Mouse (Mus musculus) myocyte (in vitro differentiated cells): ENCODE measurements at regions not wholly inside any gene's neighbourhood (a gene's known extent, or its start where the extent isn't known, plus 50 kb on each side); places are given as distances from the start of the nearest gene placed in this dataset.
"Not testable (repeated sequence)": the region's sequence is repeated elsewhere in the genome, so short reads cannot be mapped to it uniquely, and the experiment has no call there.

ENCODE experiments used
- H3K27me3 ChIP-seq: one replicate; pipeline ENCODE4 v1.6.1; 2011; ENCODE audit not compliant: control insufficient read depth, insufficient read depth, insufficient read length
- H3K36me3 ChIP-seq: one replicate; pipeline ENCODE4 v1.6.1; 2011; ENCODE audit not compliant: control insufficient read depth, insufficient read depth
- H3K4me2 ChIP-seq: one replicate; pipeline ENCODE4 v1.6.1; 2011; ENCODE audit warnings: low read depth, control low read depth
- H3K4me3 ChIP-seq: one replicate; pipeline ENCODE4 v1.5.1; 2011; ENCODE audit warnings: mild to moderate bottlenecking, control low read depth, moderate library complexity
- H3K79me2 ChIP-seq: one replicate; pipeline ENCODE4 v1.6.1; 2011; ENCODE audit not compliant: control insufficient read depth, insufficient read depth
- H3ac ChIP-seq: one replicate; pipeline ENCODE4 v1.6.1; 2011; ENCODE audit not compliant: control insufficient read depth, insufficient read length

- H3K4me2 ChIP-seq: peak overlapping the region; percentile 38
- H3ac ChIP-seq, H3K27me3 ChIP-seq, H3K4me3 ChIP-seq, H3K36me3 ChIP-seq, H3K79me2 ChIP-seq: not testable (repeated sequence)
Observed at GRCm38 (mm10) chr12:66209756-66210155, 74.4 kb downstream of the Rpl10l start.
